ENCODE assay signal across 9 mouse cellular contexts in the genomic region with DNA sequence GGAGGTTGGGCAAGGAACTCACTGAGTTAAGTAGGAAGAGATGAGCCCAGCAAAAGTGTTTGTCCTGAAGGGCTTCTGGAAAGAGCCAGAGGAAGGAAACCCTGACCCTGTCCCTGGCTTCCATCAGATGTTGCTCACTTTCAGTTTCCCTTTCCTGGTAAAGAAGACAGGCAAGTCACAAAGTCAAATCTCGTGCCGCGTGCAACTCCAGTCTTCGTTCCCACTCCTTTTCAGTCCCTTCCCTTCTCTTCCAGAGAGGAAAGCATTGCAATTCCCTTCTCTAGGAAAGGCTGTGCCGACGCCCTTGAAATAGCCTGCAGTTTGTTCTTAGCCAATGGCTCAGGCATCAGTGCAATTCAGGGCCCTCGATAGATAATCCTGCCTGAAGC. TPM values are rescaled to one million over a fixed set of nuclear protein-coding genes. Genes with fewer than 3 reads are reported as not detected.
DNase-seq lines count a peak whose midpoint lies in the region; ATAC-seq and TF ChIP-seq lines count a peak whose summit lies in the region.
"Had no signal": no experiment of that assay in that cellular context is flagged by ENCODE, and none has a peak within 500 bp of the region (broad histone marks: within the 10 kb centered on the region; RNA-seq: fewer than 3 reads in every experiment).

No protein-coding gene starts in this region.

- H3K27me3 ChIP-seq in liver, embryonic 11.5 days (replicated peaks; ENCODE audit: control insufficient read depth, insufficient read depth, low read length), result no peaks in the 10 kb centered on the region
- no peaks in the 10 kb centered on the region for H3K27me3 ChIP-seq in stomach, embryonic 16.5 days (ENCODE audit: control insufficient read depth, insufficient read depth, low read length)

- no peak overlapping the region for H3K9ac ChIP-seq in liver, embryonic 11.5 days (ENCODE audit: low read depth, low read length)
- H3K9ac ChIP-seq in stomach, embryonic 16.5 days (ENCODE audit: low read length), result peak overlapping the region; percentile 9; the same call in 1 of the 2 replicates

- peak overlapping the region; percentile 2; the same call in 1 of the 2 replicates for H3K4me3 ChIP-seq in layer of hippocampus, adult 2 months
- H3K4me3 ChIP-seq in liver, embryonic 11.5 days (ENCODE audit: low read depth, low read length), result no peak overlapping the region
- H3K4me3 ChIP-seq in stomach, embryonic 16.5 days (replicated peaks; ENCODE audit: low read length), result no peak overlapping the region

- peak overlapping the region; percentile 19; the same call in 1 of the 2 replicates for H3K4me2 ChIP-seq in liver, embryonic 11.5 days
- peak overlapping the region; percentile 31 for H3K4me2 ChIP-seq in stomach, embryonic 16.5 days (ENCODE audit: low read depth, low read length)

- WGBS in liver, embryonic 11.5 days, result 48% methylated on average over 7 of the region's 7 CpGs
- WGBS in stomach, embryonic 16.5 days, result 39% methylated on average over 7 of the region's 7 CpGs

- no peak for DNase-seq in layer of hippocampus, adult 2 months (ENCODE audit: low spot score in 2 of 2)
- DNase-seq in layer of hippocampus, postnatal 14 days (ENCODE audit: low spot score in 2 of 2), result no peak
- DNase-seq in heart, postnatal 25 days (ENCODE audit: low spot score), result peak; percentile 9
- no peak for DNase-seq in liver, embryonic 11.5 days (ENCODE audit: low spot score)
- no peak for DNase-seq in spleen, postnatal 4 days (ENCODE audit: low spot score in 2 of 2)
- DNase-seq in cerebellum, postnatal 10 days, result no peak
- DNase-seq in gastrocnemius, postnatal 25 days, result no peak
- DNase-seq: cerebellum, adult 11-12 months had no signal

- ATAC-seq in liver, embryonic 11.5 days (replicated peaks; ENCODE audit: low FRiP score), result no peak
- no peak for ATAC-seq in stomach, embryonic 16.5 days (ENCODE audit: insufficient read depth, low FRiP score)

- H3K27ac ChIP-seq in layer of hippocampus, adult 2 months, result peak overlapping the region; percentile 36
- H3K27ac ChIP-seq in liver, embryonic 11.5 days (ENCODE audit: low read depth, low read length), result no peak overlapping the region
- peak overlapping the region; percentile 92 for H3K27ac ChIP-seq in stomach, embryonic 16.5 days (ENCODE audit: low read length)

- intact Hi-C loops in heart, postnatal 25 days (cut with DNase I), result loop anchor here (5.0 to 10.0 kb wide), 3 partner anchors 122 to 252 kb away; a partner anchor contains a TSS

- no peak for TF ChIP-seq CTCF in layer of hippocampus, adult 2 months (conservative IDR thresholded peaks at IDR 0.05)

- no peaks in the 10 kb centered on the region for H3K9me3 ChIP-seq in liver, embryonic 11.5 days (ENCODE audit: control insufficient read depth, low read length)
- no peaks in the 10 kb centered on the region for H3K9me3 ChIP-seq in stomach, embryonic 16.5 days (replicated peaks; ENCODE audit: control insufficient read depth, low read length)

- peaks cover 9% of the 10 kb centered on the region; the same call in 1 of the 2 replicates for H3K4me1 ChIP-seq in liver, embryonic 11.5 days (replicated peaks; ENCODE audit: control insufficient read depth, insufficient read depth, low read length)
- peaks cover 15% of the 10 kb centered on the region for H3K4me1 ChIP-seq in stomach, embryonic 16.5 days (ENCODE audit: control insufficient read depth, insufficient read depth, low read length)

- H3K36me3 ChIP-seq in liver, embryonic 11.5 days (ENCODE audit: control insufficient read depth, insufficient read depth, low read length), result no peaks in the 10 kb centered on the region; the same call in 1 of the 2 replicates
- no peaks in the 10 kb centered on the region for H3K36me3 ChIP-seq in stomach, embryonic 16.5 days (ENCODE audit: control insufficient read depth, insufficient read depth, low read length)

RNA-seq across cellular contexts. Expression of a gene that starts 2.5 kb away (rescaled TPM):
- 10 to 100 TPM; 28.5 to 28.9 TPM for total RNA-seq in layer of hippocampus, adult 2 months (2021)
- total RNA-seq in layer of hippocampus, postnatal 14 days (2021), result 10 to 100 TPM; 25.7 to 26.4 TPM
- 10 to 100 TPM; 20.0 to 23.2 TPM for total RNA-seq in heart, postnatal 25 days (2021)
- 18.5 and 19.1 TPM in 2 replicates for polyA plus RNA-seq in liver, embryonic 11.5 days (2014; fragmentation: Nextera tagmentation; extraction: Ambion mirVana)
- polyA plus RNA-seq in stomach, embryonic 16.5 days (2015; fragmentation: Nextera tagmentation; extraction: Ambion mirVana), result 44.7 TPM in 2 replicates
- total RNA-seq in gastrocnemius, postnatal 25 days (2021), result 10 to 100 TPM; 11.6 to 12.5 TPM

RNA-seq across cellular contexts. Expression of a gene that starts 15.4 kb away (rescaled TPM):
- 10 to 100 TPM; 30.5 to 31.7 TPM for total RNA-seq in layer of hippocampus, adult 2 months (2021)
- total RNA-seq in layer of hippocampus, postnatal 14 days (2021), result 10 to 100 TPM; 24.5 to 25.4 TPM
- total RNA-seq in heart, postnatal 25 days (2021), result 10 to 100 TPM; 19.0 to 23.8 TPM
- 74.7 and 77.4 TPM in 2 replicates for polyA plus RNA-seq in liver, embryonic 11.5 days (2014; fragmentation: Nextera tagmentation; extraction: Ambion mirVana)
- polyA plus RNA-seq in stomach, embryonic 16.5 days (2015; fragmentation: Nextera tagmentation; extraction: Ambion mirVana), result 47.3 and 57.0 TPM in 2 replicates
- 10 to 100 TPM; 22.8 to 24.6 TPM for total RNA-seq in gastrocnemius, postnatal 25 days (2021)
